ENCODE assay signal across 21 mouse cellular contexts in the genomic region with DNA sequence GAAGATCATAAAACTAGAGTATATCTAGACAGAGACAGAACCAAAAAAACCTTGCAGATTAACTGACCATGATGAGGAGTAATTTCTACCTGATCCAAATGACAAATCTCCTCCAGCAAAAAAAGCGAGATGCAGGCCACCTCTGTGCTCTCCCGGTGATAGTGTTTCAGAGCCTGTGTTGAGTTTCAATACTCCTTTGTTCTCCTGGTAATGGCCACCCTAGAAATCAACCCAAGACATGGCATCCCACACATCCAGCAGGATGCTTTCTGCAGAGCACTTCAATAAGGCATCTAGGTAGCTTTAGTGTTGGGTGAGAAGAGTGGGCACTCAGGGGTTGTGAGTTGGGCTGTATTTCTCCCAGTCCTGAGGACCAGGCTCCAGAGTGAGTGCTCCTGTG.
DNase-seq lines count a peak whose midpoint lies in the region; ATAC-seq and TF ChIP-seq lines count a peak whose summit lies in the region.
"Had no signal": no experiment of that assay in that cellular context is flagged by ENCODE, and none has a peak within 500 bp of the region (broad histone marks: within the 10 kb centered on the region; RNA-seq: fewer than 3 reads in every experiment).

No protein-coding gene starts in this region.

- no peak for DNase-seq in kidney, postnatal 25 days
- no peak for DNase-seq in kidney, postnatal 10 days
- DNase-seq in kidney, postnatal 0 days (ENCODE audit: low spot score): peak; percentile 72
- no peak for DNase-seq in kidney, adult 8-10 months
- DNase-seq: adrenal gland, adult 2 months; adrenal gland, adult 8-10 months; adrenal gland, postnatal 10 days; adrenal gland, postnatal 14 days; adrenal gland, postnatal 25 days; adrenal gland, postnatal 36 days; B cell, adult 2 months; cerebellum, adult 11 months; cerebellum, adult 11-12 months; cerebellum, adult 18-20 months had no signal

- no peaks in the 10 kb centered on the region for H3K9me3 ChIP-seq in kidney, embryonic 14.5 days (ENCODE audit: control insufficient read depth, low read length)
- H3K9me3 ChIP-seq in kidney, embryonic 15.5 days (replicated peaks): 0 out of 2 replicates have a peak, but pooled peaks cover 2% of the 10 kb centered on the region
- no peaks in the 10 kb centered on the region for H3K9me3 ChIP-seq in kidney, postnatal 0 days (replicated peaks; ENCODE audit: low read length)

- peaks cover 13% of the 10 kb centered on the region; the same call in 1 of the 2 replicates for H3K4me1 ChIP-seq in kidney, embryonic 14.5 days (ENCODE audit: control insufficient read depth, insufficient read depth, low read length)
- H3K4me1 ChIP-seq in kidney, embryonic 15.5 days: peaks cover 15% of the 10 kb centered on the region
- no peaks in the 10 kb centered on the region for H3K4me1 ChIP-seq in kidney, postnatal 0 days (replicated peaks; ENCODE audit: insufficient read depth, low read length)

- no peak for TF ChIP-seq CTCF in kidney, postnatal 0 days (IDR thresholded peaks at IDR 0.05; ENCODE audit: low read depth)

- H3K27me3 ChIP-seq in kidney, embryonic 14.5 days (ENCODE audit: control insufficient read depth, insufficient read depth, low read length): no peaks in the 10 kb centered on the region
- H3K27me3 ChIP-seq in kidney, embryonic 15.5 days: no peaks in the 10 kb centered on the region
- H3K27me3 ChIP-seq in kidney, postnatal 0 days (ENCODE audit: insufficient read depth, low read length): 0 out of 2 replicates have a peak, but pooled peaks cover 3% of the 10 kb centered on the region
- H3K27me3 ChIP-seq: CH12.LX, Patski had no signal

- no peak overlapping the region for H3K4me2 ChIP-seq in kidney, embryonic 14.5 days (replicated peaks; ENCODE audit: low read depth, low read length)
- no peak overlapping the region for H3K4me2 ChIP-seq in kidney, embryonic 15.5 days
- no peak overlapping the region for H3K4me2 ChIP-seq in kidney, postnatal 0 days (ENCODE audit: low read length)

- H3K9ac ChIP-seq in kidney, embryonic 14.5 days (ENCODE audit: low read depth, low read length): no peak overlapping the region
- H3K9ac ChIP-seq in kidney, embryonic 15.5 days: no peak overlapping the region
- H3K9ac ChIP-seq in kidney, postnatal 0 days (ENCODE audit: low read depth, low read length): no peak overlapping the region

- 55% methylated on average over 2 of the region's 2 CpGs for WGBS in kidney, embryonic 14.5 days
- WGBS in kidney, embryonic 15.5 days: 52% methylated on average over 2 of the region's 2 CpGs
- WGBS in kidney, postnatal 0 days: 58% methylated on average over 2 of the region's 2 CpGs

- no peak overlapping the region for H3K4me3 ChIP-seq in kidney, embryonic 14.5 days (ENCODE audit: low read length)
- no peak overlapping the region for H3K4me3 ChIP-seq in kidney, embryonic 15.5 days (replicated peaks)
- no peak overlapping the region for H3K4me3 ChIP-seq in kidney, postnatal 0 days (replicated peaks; ENCODE audit: low read depth, low read length)

- H3K36me3 ChIP-seq in kidney, embryonic 14.5 days (ENCODE audit: control insufficient read depth, insufficient read depth, low read length): no peaks in the 10 kb centered on the region
- H3K36me3 ChIP-seq in kidney, embryonic 15.5 days: no peaks in the 10 kb centered on the region
- no peaks in the 10 kb centered on the region for H3K36me3 ChIP-seq in kidney, postnatal 0 days (ENCODE audit: insufficient read depth, low read length)
- H3K36me3 ChIP-seq: G1E had no signal

- H3K27ac ChIP-seq in kidney, embryonic 14.5 days (ENCODE audit: low read depth, low read length): no peak overlapping the region; the same call in 1 of the 2 replicates
- 0 out of 2 replicates have a peak overlapping the region, but pooled peaks have one; percentile 45 for H3K27ac ChIP-seq in kidney, embryonic 15.5 days
- no peak overlapping the region for H3K27ac ChIP-seq in kidney, postnatal 0 days

- ATAC-seq in kidney, embryonic 14.5 days (ENCODE audit: low FRiP score, low TSS enrichment): peak; percentile 62; the same call in 1 of the 2 replicates
- ATAC-seq in kidney, embryonic 15.5 days (replicated peaks; ENCODE audit: low FRiP score): peak; percentile 58; the same call in 1 of the 2 replicates
- ATAC-seq in kidney, postnatal 0 days (replicated peaks; ENCODE audit: low FRiP score, low read depth): no peak
- ATAC-seq: activated CD4-positive, CD25-positive, alpha-beta regulatory T cell, adult 4 months; CD4-positive, CD25-positive, alpha-beta regulatory T cell, adult 4 months; Patski had no signal
